8 mouse cellular contexts compared by ENCODE assay signal in genomic region chr3:145924649-145925337, GRCm38 (mm10). TPM values are rescaled to one million over a fixed set of nuclear protein-coding genes. Genes with fewer than 3 reads are reported as not detected.
DNase-seq lines count a peak whose midpoint lies in the region; ATAC-seq and TF ChIP-seq lines count a peak whose summit lies in the region.

No protein-coding gene starts in this region.

- peak; percentile 43; the same call in 1 of the 2 replicates for TF ChIP-seq POLR2A in lung, adult 2 months (IDR thresholded peaks at IDR 0.05; ENCODE audit: borderline replicate concordance, extremely low read depth, low read depth, low read length)

- WGBS in forebrain, embryonic 14.5 days, result 5% methylated on average over 39 of the region's 39 CpGs
- WGBS in lung, adult 2 months, result 2% methylated on average over 39 of the region's 39 CpGs

- DNase-seq in ES-E14 (ENCODE audit: low read depth, low spot score), result no peak
- DNase-seq in c-Kit-positive CD71-positive TER-119-negative erythroid progenitor cells, embryonic 14.5 days (ENCODE audit: low read depth), result peak; percentile 67
- DNase-seq in forebrain, embryonic 14.5 days (ENCODE audit: low spot score), result peak; percentile 56
- peak; percentile 61 to 64 for DNase-seq in heart, postnatal 10 days
- peak; percentile 60 to 62 for DNase-seq in layer of hippocampus, adult 18-20 months (ENCODE audit: low spot score in 2 of 2)
- peak; percentile 59 for DNase-seq in lung, adult 2 months
- peak; percentile 67 for DNase-seq in thymus, postnatal 4 days

- H3K4me2 ChIP-seq in forebrain, embryonic 14.5 days (ENCODE audit: low read length), result peak overlapping the region; percentile 74

- 0 out of 4 replicates have a peak, but pooled peaks cover 0 to 2% of the 10 kb centered on the region in 2 experiments for H3K4me1 ChIP-seq in ES-E14 (ENCODE audit: control insufficient read depth in 2 of 2, insufficient read depth in 2 of 2, low read length in 2 of 2, poor library complexity in 1 of 2)
- peaks cover 9% of the 10 kb centered on the region for H3K4me1 ChIP-seq in forebrain, embryonic 14.5 days (ENCODE audit: control insufficient read depth, insufficient read depth, low read length)
- H3K4me1 ChIP-seq in lung, adult 2 months (ENCODE audit: control insufficient read depth, insufficient read depth, low read length), result peaks cover 10% of the 10 kb centered on the region

- in situ Hi-C loops in ES-E14 (cut with MboI; ENCODE audit: low sequenced_read_pairs in 2 of 2, unreplicated experiment in 2 of 2), result loop anchor here in 1 of 2 experiments (25.0 kb wide), 2 partner anchors 312 to 512 kb away; no protein-coding TSS in a partner anchor

- no peaks in the 10 kb centered on the region for H3K9me3 ChIP-seq in ES-E14 (ENCODE audit: control insufficient read depth, insufficient read depth, low read depth, low read length)
- H3K9me3 ChIP-seq in forebrain, embryonic 14.5 days (replicated peaks; ENCODE audit: control insufficient read depth, low read length), result no peaks in the 10 kb centered on the region

- no peaks in the 10 kb centered on the region for H3K27me3 ChIP-seq in forebrain, embryonic 14.5 days (replicated peaks; ENCODE audit: control insufficient read depth, insufficient read depth, low read length)

- TF ChIP-seq CTCF in lung, adult 2 months (IDR thresholded peaks at IDR 0.05; ENCODE audit: insufficient read depth, low read length), result no peak

- ATAC-seq in forebrain, embryonic 14.5 days, result peak; percentile 17
- peak; percentile 10; the same call in 1 of the 2 replicates for ATAC-seq in neutrophil, adult 5-6 weeks (ENCODE audit: extremely low read depth, insufficient number of reproducible peaks, low FRiP score, poor library complexity, severe bottlenecking)

- H3K36me3 ChIP-seq in ES-E14 (ENCODE audit: control insufficient read depth, insufficient read depth, low read length, poor library complexity, severe bottlenecking), result peaks cover 5% of the 10 kb centered on the region; the same call in 1 of the 2 replicates
- H3K36me3 ChIP-seq in forebrain, embryonic 14.5 days (ENCODE audit: control insufficient read depth, insufficient read depth, low read length), result peaks cover 6% of the 10 kb centered on the region

- H3K4me3 ChIP-seq in ES-E14 (ENCODE audit: insufficient read depth in 1 of 2, low read depth in 1 of 2, low read length in 2 of 2, poor library complexity in 1 of 2, severe bottlenecking in 1 of 2), result peak overlapping the region; percentile 89 to 98
- H3K4me3 ChIP-seq in forebrain, embryonic 14.5 days (ENCODE audit: low read depth, low read length), result peak overlapping the region; percentile 80
- H3K4me3 ChIP-seq in lung, adult 2 months (replicated peaks; ENCODE audit: extremely low read depth, low read depth, low read length), result peak overlapping the region; percentile 84

- peak overlapping the region; percentile 90 for H3K9ac ChIP-seq in ES-E14 (ENCODE audit: insufficient read depth, low read depth, low read length, poor library complexity, severe bottlenecking)
- H3K9ac ChIP-seq in forebrain, embryonic 14.5 days (ENCODE audit: low read length), result peak overlapping the region; percentile 82

- H3K27ac ChIP-seq in ES-E14 (ENCODE audit: insufficient read depth, low read depth, low read length, poor library complexity, severe bottlenecking), result peak overlapping the region; percentile 62; the same call in 1 of the 2 replicates
- H3K27ac ChIP-seq in forebrain, embryonic 14.5 days (ENCODE audit: low read depth, low read length), result peak overlapping the region; percentile 90

- intact Hi-C loops in heart, postnatal 10 days (cut with DNase I), result loop anchor here (5.0 kb wide), 1 partner anchor 342 kb away; no protein-coding TSS in a partner anchor

TF ChIP-seq in ES-E14, 5 proteins besides CTCF, POLR2A, EP300 and RAD21:
- TF ChIP-seq CHD2 (IDR thresholded peaks at IDR 0.05; ENCODE audit: low read depth, low read length), result no peak
- no peak for TF ChIP-seq ZNF384 (IDR thresholded peaks at IDR 0.05; ENCODE audit: low read depth, low read length)
- no peak for TF ChIP-seq ZC3H11A (IDR thresholded peaks at IDR 0.05; ENCODE audit: borderline replicate concordance, low read depth, low read length)
- TF ChIP-seq HCFC1 (IDR thresholded peaks at IDR 0.05; ENCODE audit: borderline replicate concordance, insufficient read depth, low read length), result no peak
- no peak for TF ChIP-seq MAFK (IDR thresholded peaks at IDR 0.05; ENCODE audit: insufficient read depth, low read depth, low read length)
TF ChIP-seq in ES-E14: peak in this region for 0.

RNA-seq across cellular contexts. Expression of gene Bcl10, which starts 2.2 kb away (rescaled TPM):
- 14.9 and 27.8 TPM in 2 replicates for total RNA-seq in ES-E14 (2012; rRNA removed)
- polyA plus RNA-seq in forebrain, embryonic 14.5 days (2014; fragmentation: Nextera tagmentation; extraction: Ambion mirVana), result 41.7 and 50.4 TPM in 2 replicates
- 10 to 100 TPM; 23.8 to 25.8 TPM for total RNA-seq in heart, postnatal 10 days (2021)
- 10 to 100 TPM; 13.0 to 13.7 TPM for total RNA-seq in layer of hippocampus, adult 18-20 months (2021)
- polyA plus RNA-seq in lung, adult 2 months (2012; rRNA removed), result 8.4 and 13.5 TPM in 2 replicates
- 126 and 152 TPM in 2 replicates for total RNA-seq in neutrophil, adult 5-6 weeks (2017)

RNA-seq across cellular contexts. Expression of gene 2410004B18Rik, which starts 13.0 kb away (rescaled TPM):
- 21.6 and 38.7 TPM in 2 replicates for total RNA-seq in ES-E14 (2012; rRNA removed)
- 76.4 and 83.3 TPM in 2 replicates for polyA plus RNA-seq in forebrain, embryonic 14.5 days (2014; fragmentation: Nextera tagmentation; extraction: Ambion mirVana)
- 10 to 100 TPM; 22.6 to 23.1 TPM for total RNA-seq in heart, postnatal 10 days (2021)
- 10 to 100 TPM; 37.1 to 38.2 TPM for total RNA-seq in layer of hippocampus, adult 18-20 months (2021)
- 13.6 and 16.8 TPM in 2 replicates for polyA plus RNA-seq in lung, adult 2 months (2012; rRNA removed)
- total RNA-seq in neutrophil, adult 5-6 weeks (2017), result 45.2 and 50.5 TPM in 2 replicates
